Mouse (Mus musculus): Measurements from ENCODE around the gene Mtg1.

The Mtg1 gene

GRCm38 (mm10) chr7:140137135-140138020 lies at the start of gene Mtg1:
Gene Mtg1 (plus strand): TSS chr7:140137564.
- peak; percentile 96 for DNase-seq (ENCODE audit: low spot score in 2 of 2)

DNA sequence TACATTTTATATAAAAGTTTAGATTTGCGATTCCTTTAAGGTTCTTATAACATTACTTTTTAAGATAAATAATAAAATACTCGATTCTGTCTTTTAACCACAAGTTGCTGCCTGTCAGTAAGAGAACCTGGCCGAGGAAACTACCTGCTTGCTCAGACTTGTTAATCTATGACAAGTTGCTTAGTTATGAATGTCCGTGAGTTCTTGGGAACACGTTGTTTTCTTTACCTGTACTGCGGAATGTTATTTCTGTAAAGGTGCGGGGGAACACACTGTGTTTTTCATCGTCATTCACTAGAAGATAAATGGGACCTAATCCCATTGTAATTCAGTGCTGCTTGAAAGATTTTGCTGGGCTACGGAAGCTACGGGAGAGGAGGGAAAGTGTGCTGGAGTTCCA lies 46.8 kb upstream of the Mtg1 start:
- DNase-seq (ENCODE audit: low spot score in 2 of 2): no peak

DNA sequence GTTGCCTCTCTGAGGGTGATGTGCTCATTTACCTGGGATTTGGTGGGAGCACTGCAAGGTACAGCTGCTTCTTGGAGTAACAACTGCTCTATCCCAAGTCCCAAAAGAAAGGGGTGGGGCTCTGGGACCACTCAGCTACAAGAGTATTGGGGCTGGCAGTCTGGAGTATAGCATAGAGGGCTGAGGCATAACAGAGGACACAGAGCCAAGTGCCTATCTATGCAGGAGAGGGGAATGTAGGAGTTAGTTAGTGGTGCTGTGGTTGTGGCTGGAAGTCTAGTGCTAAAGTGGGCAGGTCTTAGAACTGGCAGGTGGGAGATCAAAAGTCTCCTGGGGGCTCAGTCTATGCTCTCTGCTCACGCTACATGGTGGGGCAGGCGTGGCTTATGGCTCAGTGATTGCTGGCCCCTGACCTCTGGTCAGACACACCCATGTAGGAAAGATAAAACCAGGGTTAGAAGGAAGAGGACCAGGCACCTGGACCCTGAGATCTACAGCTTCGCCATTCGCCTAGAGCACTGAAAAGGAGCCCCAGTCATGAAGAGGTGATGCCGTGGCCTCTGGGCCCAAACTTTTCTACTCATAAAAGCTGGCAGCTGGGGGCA lies 44.3 kb upstream of the Mtg1 start, which contains the start of gene Prap1:
Gene Prap1 (plus strand): TSS at position 472 of the 605 bp plus-strand sequence.
- no peak for DNase-seq (ENCODE audit: low spot score in 2 of 2)

GRCm38 (mm10) chr7:140094954-140095353 lies 42.4 kb upstream of the Mtg1 start:
- peak; percentile 53 for DNase-seq (ENCODE audit: low spot score in 2 of 2)

GRCm38 (mm10) chr7:140095556-140095955 lies 41.8 kb upstream of the Mtg1 start:
- DNase-seq (ENCODE audit: low spot score in 2 of 2): no peak

- no peak for DNase-seq (ENCODE audit: low spot score in 2 of 2)
Measured at GRCm38 (mm10) chr7:140096055-140096454, 41.3 kb upstream of the Mtg1 start.

- no peak for DNase-seq (ENCODE audit: low spot score in 2 of 2)
Measured at GRCm38 (mm10) chr7:140098466-140098865, 38.9 kb upstream of the Mtg1 start.

DNA sequence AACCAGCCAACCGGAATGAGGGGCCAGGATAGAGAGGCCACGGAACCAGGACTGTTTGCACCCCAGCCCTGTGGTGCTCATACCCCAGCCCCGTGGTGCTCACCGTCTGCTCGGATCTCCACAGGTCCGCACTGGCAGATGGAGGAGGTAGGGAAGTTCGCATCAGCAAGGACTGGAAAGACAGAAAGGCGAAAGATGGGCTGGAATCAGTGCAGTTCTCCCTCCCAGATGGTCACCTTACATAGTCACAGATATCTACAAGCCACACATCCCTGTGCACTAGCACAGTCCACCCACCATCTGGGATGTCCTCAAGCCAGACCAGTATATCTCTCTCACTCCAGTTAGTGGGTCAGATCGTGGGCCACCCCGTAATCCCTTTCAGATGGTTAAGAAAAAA lies 35.9 kb upstream of the Mtg1 start:
- no peak for DNase-seq (ENCODE audit: low spot score in 2 of 2)

GRCm38 (mm10) chr7:140101993-140102860 lies 35.1 kb upstream of the Mtg1 start, which contains the start of gene Fuom:
Gene Fuom (minus strand): TSS chr7:140102441.
- peak; percentile 82 to 90 for DNase-seq (ENCODE audit: low spot score in 2 of 2)

- no peak for DNase-seq (ENCODE audit: low spot score in 2 of 2)
Measured at GRCm38 (mm10) chr7:140104009-140104408, 33.4 kb upstream of the Mtg1 start.

GRCm38 (mm10) chr7:140111943-140112342 lies 25.4 kb upstream of the Mtg1 start:
- no peak for DNase-seq (ENCODE audit: low spot score in 2 of 2)

GRCm38 (mm10) chr7:140115583-140116328 lies 21.6 kb upstream of the Mtg1 start, which contains the start of gene Paox:
Gene Paox (plus strand): TSS chr7:140115799.
- DNase-seq (ENCODE audit: low spot score in 2 of 2): peak in 1 of 2 experiments; percentile 62

DNA sequence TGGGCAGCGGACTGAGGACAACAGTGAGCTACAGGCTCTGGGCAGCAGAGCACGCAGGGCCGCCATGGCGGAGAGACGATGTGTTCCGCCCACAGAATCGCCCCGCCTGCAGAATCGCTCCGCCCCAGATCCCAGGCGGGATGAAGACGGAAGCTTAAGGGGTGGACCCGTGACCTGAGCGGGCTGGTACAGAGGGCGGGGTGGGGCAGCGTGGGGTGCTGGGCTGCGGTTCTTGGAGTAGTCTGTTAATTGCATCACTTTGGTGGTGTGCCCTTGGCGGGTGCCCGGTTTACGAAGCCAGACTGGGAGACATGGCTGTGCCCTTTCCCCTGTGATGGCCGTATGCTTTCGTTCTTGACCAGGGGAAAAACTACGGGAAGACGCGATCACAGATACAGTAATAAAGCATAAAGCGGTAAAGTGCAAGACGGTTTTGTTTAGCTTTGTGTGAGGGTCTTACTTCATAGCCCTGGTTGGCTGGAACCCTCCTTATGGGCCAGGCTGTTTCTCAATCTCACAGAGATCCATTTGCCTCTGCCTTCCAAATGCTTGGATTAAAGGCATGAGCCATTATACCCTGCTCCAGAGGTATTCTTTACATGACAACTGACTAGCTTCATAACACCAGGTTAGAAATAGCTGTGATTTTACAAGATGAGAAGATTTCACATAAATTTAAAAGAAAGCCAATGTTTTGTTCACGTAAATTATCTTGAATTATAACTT lies 20.9 kb upstream of the Mtg1 start, which contains the start of gene Echs1:
Gene Echs1 (minus strand): TSS at position 148 of the 726 bp plus-strand sequence.
- peak; percentile 89 to 94 for DNase-seq (ENCODE audit: low spot score in 2 of 2)

GRCm38 (mm10) chr7:140120484-140120883 lies 16.9 kb upstream of the Mtg1 start:
- DNase-seq (ENCODE audit: low spot score in 2 of 2): no peak

GRCm38 (mm10) chr7:140121338-140121910 lies 15.9 kb upstream of the Mtg1 start:
- peak in 1 of 2 experiments; percentile 29 for DNase-seq (ENCODE audit: low spot score in 2 of 2)

GRCm38 (mm10) chr7:140122765-140123164 lies 14.6 kb upstream of the Mtg1 start:
- DNase-seq (ENCODE audit: low spot score in 2 of 2): no peak

GRCm38 (mm10) chr7:140124382-140124781 lies 13.0 kb upstream of the Mtg1 start:
- DNase-seq (ENCODE audit: low spot score in 2 of 2): no peak

GRCm38 (mm10) chr7:140125278-140126021 lies 11.9 kb upstream of the Mtg1 start:
- peak; percentile 93 to 95 for DNase-seq (ENCODE audit: low spot score in 2 of 2)

DNA sequence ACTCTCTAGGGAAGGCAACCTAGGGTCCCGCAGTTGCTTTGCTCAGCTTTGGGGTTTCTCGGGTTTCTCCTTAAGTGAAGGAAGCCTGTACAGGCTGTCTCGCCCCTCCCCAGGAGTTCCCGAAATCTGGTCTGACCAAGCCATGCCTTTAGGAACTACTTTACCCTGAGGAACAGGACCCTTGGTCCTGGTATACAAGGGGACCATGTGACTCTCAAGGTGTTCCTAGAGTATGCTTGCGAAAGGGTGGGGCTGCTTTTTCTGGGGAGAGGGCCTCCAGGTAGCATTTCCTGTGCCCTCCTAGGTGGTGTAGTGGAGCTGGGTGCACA lies 11.4 kb upstream of the Mtg1 start:
- DNase-seq (ENCODE audit: low spot score in 2 of 2): no peak
